Mouse (Mus musculus) kidney, postnatal 0 days (tissue): Measurements from ENCODE around the gene Nkx2-2. TPM values are rescaled to one million over a fixed set of nuclear protein-coding genes. Genes with fewer than 3 reads are reported as not detected.

Experiments used
- ATAC-seq: fragments of 200-750 bp; cut with Nextera tagmentation; replicated peaks from 2 replicates; pipeline ENCODE4 v1.8.0; 2017; ENCODE audit warnings: low read depth, moderate number of reproducible peaks, moderate TSS enrichment, moderate library complexity; ENCODE audit not compliant: low FRiP score
- DNase-seq: peaks from one replicate; pipeline ENCODE4 v3.0.0-alpha.2; 2016; ENCODE audit warnings: low spot score
- H3K27ac ChIP-seq: fragments of 300-500 bp; sonication (generic); 2 replicates; pipeline ENCODE4 v1.5.1; 2014; ENCODE audit warnings: mild to moderate bottlenecking
- H3K27me3 ChIP-seq: fragments of 300-500 bp; sonication (generic); 2 replicates; pipeline ENCODE4 v1.6.1; 2014; ENCODE audit warnings: low read length, mixed read lengths; ENCODE audit not compliant: insufficient read depth
- H3K36me3 ChIP-seq: fragments of 300-500 bp; sonication (generic); 2 replicates; pipeline ENCODE4 v1.6.1; 2014; ENCODE audit warnings: low read length, mixed read lengths; ENCODE audit not compliant: insufficient read depth
- H3K4me1 ChIP-seq: fragments of 300-500 bp; sonication (generic); replicated peaks from 2 replicates; pipeline ENCODE4 v1.6.1; 2014; ENCODE audit warnings: antibody characterized with exemption, low read length, mixed read lengths; ENCODE audit not compliant: insufficient read depth
- H3K4me2 ChIP-seq: fragments of 300-500 bp; sonication (generic); 2 replicates; pipeline ENCODE4 v1.6.1; 2014; ENCODE audit warnings: mild to moderate bottlenecking, low read length, moderate library complexity, mixed read lengths
- H3K4me3 ChIP-seq: fragments of 300-500 bp; sonication (generic); replicated peaks from 2 replicates; pipeline ENCODE4 v1.5.1; 2014; ENCODE audit warnings: low read depth, low read length
- H3K9ac ChIP-seq: fragments of 300-500 bp; sonication (generic); 2 replicates; pipeline ENCODE4 v1.6.1; 2014; ENCODE audit warnings: low read depth, low read length
- H3K9me3 ChIP-seq: fragments of 300-500 bp; sonication (generic); replicated peaks from 2 replicates; pipeline ENCODE4 v1.6.1; 2016; ENCODE audit warnings: low read length, inconsistent platforms, mixed read lengths
- CTCF ChIP-seq: IDR thresholded peaks from 2 replicates; pipeline ENCODE4 v1.5.1; 2016; ENCODE audit warnings: antibody characterized with exemption, low read depth, mild to moderate bottlenecking, moderate library complexity
- WGBS: fragments of 180-500 bp; shearing (Covaris S2); extraction: QIAGEN DNeasy Blood & Tissue Kit; methylation state at CpG from one replicate; pipeline ENCODE4 v1.1.7; 2014; 5-methylcytosine and 5-hydroxymethylcytosine counted together
- polyA plus RNA-seq: library from polyadenylated mRNA; unstranded; fragments of >200 nt; fragmentation: Nextera tagmentation; extraction: Ambion mirVana; gene quantifications from 2 replicates; pipeline ENCODE4 v1.2.1, GENCODE M21; 2015

Gene Nkx2-2
- polyA plus RNA-seq, 1 experiment from 2014 or later: not detected

GRCm38 (mm10) chr2:147192731-147193130 lies 1.3 kb downstream of the Nkx2-2 start:
- Histone ChIP-seq H3K9me3 (no peaks in the 10 kb centered on the region), H3K4me2 (no peak overlapping the region), H3K27ac (no peak overlapping the region), H3K27me3 (peaks cover 86% of the 10 kb centered on the region), H3K9ac (no peak overlapping the region), H3K36me3 (no peaks in the 10 kb centered on the region), H3K4me1 (no peaks in the 10 kb centered on the region; the same call in 1 of the 2 replicates), H3K4me3 (no peak overlapping the region)
- TF ChIP-seq CTCF: no peak
- DNase-seq (no peak), ATAC-seq (no peak)
- 4% methylated on average over 13 of the region's 13 CpGs for WGBS

DNA sequence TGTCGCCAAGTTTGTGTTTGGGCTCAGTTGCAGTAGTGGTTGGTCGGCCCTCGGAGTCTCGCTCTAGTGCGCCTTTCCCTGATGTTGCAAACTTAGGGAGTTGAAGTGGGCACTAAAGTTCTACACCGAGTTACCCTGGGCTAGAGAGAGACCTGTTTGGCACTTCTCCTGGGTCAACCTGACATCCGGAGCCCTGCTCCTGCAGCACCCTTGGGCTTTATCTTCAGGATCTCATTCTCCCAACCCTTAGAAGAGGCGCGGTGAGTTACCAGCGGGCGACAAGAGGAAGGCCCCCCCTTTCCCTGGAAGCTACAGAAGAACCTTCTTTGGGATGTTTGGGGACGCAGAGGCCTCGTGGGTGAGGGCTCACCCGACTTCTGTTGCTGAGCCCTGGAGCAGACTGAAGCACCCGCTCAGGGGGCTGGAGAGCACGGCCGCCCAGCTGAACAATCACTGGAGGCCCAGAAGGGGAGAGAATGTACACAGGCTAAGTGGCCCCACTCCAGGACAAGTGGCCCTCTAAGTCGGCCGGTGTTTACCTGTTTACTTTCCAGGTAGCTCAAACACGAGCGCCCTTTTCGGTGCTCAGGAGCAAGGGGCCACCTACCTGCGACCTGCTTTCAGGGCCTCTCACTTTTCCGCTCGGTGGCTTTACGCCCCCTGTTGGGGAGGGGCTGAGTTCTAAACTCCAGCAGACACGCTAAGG lies 3.6 kb downstream of the Nkx2-2 start:
- DNase-seq: no peak
- Histone ChIP-seq H3K4me1 (peaks cover 4% of the 10 kb centered on the region; the same call in 1 of the 2 replicates), H3K9ac (no peak overlapping the region), H3K36me3 (no peaks in the 10 kb centered on the region), H3K27ac (no peak overlapping the region), H3K27me3 (peaks cover 96% of the 10 kb centered on the region), H3K4me3 (no peak overlapping the region), H3K9me3 (no peaks in the 10 kb centered on the region), H3K4me2 (no peak overlapping the region)
- 1% methylated on average over 27 of the region's 27 CpGs for WGBS
- ATAC-seq: no peak
- TF ChIP-seq CTCF: 0 out of 2 replicates have a peak, but pooled peaks have one; percentile 3

DNA sequence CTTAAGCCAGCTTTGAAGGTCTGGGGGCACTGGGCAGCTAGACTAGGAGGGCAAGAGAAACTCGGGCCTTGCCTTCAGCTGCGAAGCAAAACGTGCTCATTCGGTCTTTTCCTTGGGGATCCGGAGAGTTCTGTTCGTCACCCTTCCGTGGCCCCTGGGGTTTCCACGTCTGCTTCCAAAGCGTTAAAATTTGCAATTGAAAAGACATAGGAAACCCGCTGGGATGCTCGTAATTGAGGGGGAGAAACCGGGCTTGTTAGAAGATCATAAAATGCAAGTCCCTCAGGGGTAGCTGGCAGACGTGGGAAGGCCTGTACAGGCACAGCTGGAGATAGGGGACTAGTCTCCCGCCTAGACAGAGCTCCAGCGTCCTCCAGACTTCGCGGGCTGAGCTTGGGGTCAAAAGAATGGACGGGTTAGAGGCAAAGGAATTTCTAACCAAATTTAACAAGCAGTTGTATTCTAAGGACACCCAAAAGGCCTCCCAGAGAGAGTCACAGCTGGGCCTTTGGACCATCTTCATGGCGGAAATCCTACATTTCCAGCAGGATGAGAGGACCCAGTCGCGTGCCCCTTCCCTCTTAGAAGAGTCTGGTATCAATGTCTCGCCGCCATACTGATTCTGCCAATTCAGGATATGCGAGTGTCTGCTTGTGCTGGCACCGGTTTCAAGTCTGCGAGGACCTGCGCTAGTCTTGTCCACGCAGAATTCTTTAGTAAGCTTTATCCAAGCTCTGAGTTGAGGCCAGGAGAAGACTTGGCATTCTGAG lies 4.3 kb downstream of the Nkx2-2 start:
- TF ChIP-seq CTCF: no peak
- WGBS: 3% methylated on average over 28 of the region's 28 CpGs
- Histone ChIP-seq H3K4me3 (no peak overlapping the region), H3K27me3 (peaks cover 92% of the 10 kb centered on the region), H3K4me2 (no peak overlapping the region), H3K4me1 (peaks cover 4% of the 10 kb centered on the region; the same call in 1 of the 2 replicates), H3K9ac (no peak overlapping the region), H3K27ac (no peak overlapping the region), H3K36me3 (no peaks in the 10 kb centered on the region), H3K9me3 (no peaks in the 10 kb centered on the region)
- no peak for DNase-seq
- ATAC-seq: no peak

- no peak overlapping the region for H3K9ac ChIP-seq
- H3K27ac ChIP-seq: no peak overlapping the region
- no peak for TF ChIP-seq CTCF
- H3K4me3 ChIP-seq: no peak overlapping the region
- H3K4me2 ChIP-seq: no peak overlapping the region
- ATAC-seq (no peak), DNase-seq (no peak)
- 7% methylated on average over 11 of the region's 11 CpGs for WGBS
- H3K36me3 ChIP-seq: no peaks in the 10 kb centered on the region
- H3K9me3 ChIP-seq: no peaks in the 10 kb centered on the region
- H3K27me3 ChIP-seq: peaks cover 92% of the 10 kb centered on the region
- peaks cover 4% of the 10 kb centered on the region; the same call in 1 of the 2 replicates for H3K4me1 ChIP-seq
Measured at GRCm38 (mm10) chr2:147188871-147189545, 5.0 kb downstream of the Nkx2-2 start.

- Histone ChIP-seq H3K9me3 (no peaks in the 10 kb centered on the region), H3K4me2 (no peak overlapping the region), H3K9ac (no peak overlapping the region), H3K4me3 (no peak overlapping the region), H3K27me3 (peaks cover 91% of the 10 kb centered on the region), H3K36me3 (no peaks in the 10 kb centered on the region), H3K27ac (no peak overlapping the region), H3K4me1 (0 out of 2 replicates have a peak, but pooled peaks cover 4% of the 10 kb centered on the region)
- DNase-seq (no peak), ATAC-seq (no peak)
- no peak for TF ChIP-seq CTCF
- 2% methylated on average over 28 of the region's 28 CpGs for WGBS
Measured at GRCm38 (mm10) chr2:147188074-147188700, 5.9 kb downstream of the Nkx2-2 start.
